Mouse (Mus musculus): ENCODE measurements around the gene Epha8. TPM values are rescaled to one million over a fixed set of nuclear protein-coding genes. Genes with fewer than 3 reads are reported as not detected.

The Epha8 gene
- polyA plus RNA-seq, 1 experiment from 2014 or later, result 0.21 TPM

DNA sequence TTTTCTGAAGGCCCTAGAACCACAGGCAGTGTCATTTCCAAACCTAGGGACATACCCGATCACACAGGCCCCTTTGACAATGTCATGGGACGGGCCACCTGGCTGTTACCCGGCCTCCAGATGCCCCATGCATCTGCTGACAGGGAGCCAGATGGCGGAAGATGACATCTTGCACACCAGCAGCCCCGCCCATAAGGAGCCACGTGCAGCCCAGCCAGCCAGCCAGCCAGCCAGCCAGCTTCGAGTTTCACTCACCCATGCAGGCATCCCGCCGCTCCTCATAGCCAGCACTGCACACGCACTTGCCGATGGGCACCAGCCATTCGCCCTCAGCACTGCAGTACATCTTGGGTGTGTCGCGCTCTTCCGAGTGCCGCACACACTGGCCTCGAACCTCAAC lies 11.2 kb downstream of the Epha8 start:
- ATAC-seq (replicated peaks; ENCODE audit: low FRiP score), result no peak
- Histone ChIP-seq H3K9me3 (replicated peaks) (no peaks in the 10 kb centered on the region), H3K27ac (no peak overlapping the region), H3K9ac (no peak overlapping the region), H3K27me3 (peaks cover 81% of the 10 kb centered on the region), H3K4me1 (peaks cover 24% of the 10 kb centered on the region), H3K36me3 (no peaks in the 10 kb centered on the region), H3K4me3 (replicated peaks) (no peak overlapping the region), H3K4me2 (no peak overlapping the region)
- 55% methylated on average over 17 of the region's 17 CpGs for WGBS

DNA sequence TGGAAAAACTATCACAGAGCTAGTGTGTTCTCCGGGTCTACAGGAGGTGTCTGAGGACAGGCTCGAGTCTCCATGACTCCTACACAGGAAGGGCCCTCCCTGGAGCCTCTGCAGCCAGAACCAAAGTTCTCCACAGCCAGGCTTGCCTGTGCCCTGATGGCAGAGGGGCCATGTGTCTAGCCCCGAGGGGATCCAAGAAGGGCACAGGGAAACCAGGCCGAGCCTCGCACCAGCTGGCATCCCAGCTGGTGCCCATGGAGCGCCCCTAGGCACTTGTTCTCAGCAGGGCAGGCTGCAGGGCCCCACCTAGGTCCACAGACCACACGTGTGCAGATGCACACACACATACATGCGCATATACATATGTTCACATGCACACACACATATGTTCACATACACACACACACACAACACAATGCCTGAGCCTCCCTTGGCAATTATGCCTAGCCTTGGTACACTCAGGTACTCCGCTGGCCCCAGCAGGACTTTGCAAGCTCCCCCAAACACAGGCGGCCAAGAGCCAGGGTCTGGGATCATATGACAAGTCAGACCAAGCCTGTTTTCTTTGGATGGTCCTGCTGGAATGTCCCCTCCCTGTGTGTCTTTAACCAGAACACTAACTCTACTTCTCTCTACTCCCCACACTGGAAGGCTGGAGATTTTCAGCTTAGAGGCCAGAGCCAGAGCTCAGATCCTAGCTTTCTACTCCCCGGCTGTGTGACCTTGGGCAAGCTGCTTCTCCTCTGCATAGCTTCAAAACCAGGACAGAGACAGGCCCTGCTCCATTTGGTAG lies 11.9 kb downstream of the Epha8 start:
- H3K9ac ChIP-seq, result no peak overlapping the region
- H3K27ac ChIP-seq, result no peak overlapping the region
- no peak overlapping the region for H3K4me3 ChIP-seq (replicated peaks)
- H3K9me3 ChIP-seq (replicated peaks), result no peaks in the 10 kb centered on the region
- no peaks in the 10 kb centered on the region for H3K36me3 ChIP-seq
- peaks cover 23% of the 10 kb centered on the region for H3K4me1 ChIP-seq
- no peak overlapping the region for H3K4me2 ChIP-seq
- H3K27me3 ChIP-seq, result peaks cover 79% of the 10 kb centered on the region
- no peak for ATAC-seq (replicated peaks; ENCODE audit: low FRiP score)
- WGBS, result 68% methylated on average over 11 of the region's 11 CpGs

DNA sequence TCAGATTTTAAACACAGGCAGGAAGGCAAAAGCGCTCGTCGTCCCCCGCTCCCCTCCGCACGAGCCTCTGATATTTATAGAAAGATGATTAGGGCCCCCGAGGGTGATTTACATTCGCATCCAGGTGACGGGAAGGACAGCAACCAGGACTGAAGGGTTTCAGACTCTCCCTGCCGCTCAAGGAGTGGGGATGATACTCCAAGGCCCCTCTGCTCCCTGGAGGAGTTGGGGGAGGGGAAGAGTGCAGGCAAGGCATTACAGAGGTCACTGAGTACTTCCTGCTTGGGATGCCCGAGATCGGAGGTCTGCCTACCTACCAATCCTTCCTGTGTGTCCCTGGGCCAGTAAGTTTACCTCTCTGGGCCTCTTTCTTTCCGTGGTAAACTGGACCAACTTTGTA lies 13.4 kb downstream of the Epha8 start:
- H3K9me3 ChIP-seq (replicated peaks), result no peaks in the 10 kb centered on the region
- peaks cover 68% of the 10 kb centered on the region for H3K27me3 ChIP-seq
- no peak overlapping the region for H3K27ac ChIP-seq
- H3K4me1 ChIP-seq, result peaks cover 20% of the 10 kb centered on the region
- no peak overlapping the region for H3K9ac ChIP-seq
- WGBS, result 20% methylated on average over 13 of the region's 13 CpGs
- no peak overlapping the region for H3K4me3 ChIP-seq (replicated peaks)
- H3K36me3 ChIP-seq, result no peaks in the 10 kb centered on the region
- H3K4me2 ChIP-seq, result no peak overlapping the region
- no peak for ATAC-seq (replicated peaks; ENCODE audit: low FRiP score)

DNA sequence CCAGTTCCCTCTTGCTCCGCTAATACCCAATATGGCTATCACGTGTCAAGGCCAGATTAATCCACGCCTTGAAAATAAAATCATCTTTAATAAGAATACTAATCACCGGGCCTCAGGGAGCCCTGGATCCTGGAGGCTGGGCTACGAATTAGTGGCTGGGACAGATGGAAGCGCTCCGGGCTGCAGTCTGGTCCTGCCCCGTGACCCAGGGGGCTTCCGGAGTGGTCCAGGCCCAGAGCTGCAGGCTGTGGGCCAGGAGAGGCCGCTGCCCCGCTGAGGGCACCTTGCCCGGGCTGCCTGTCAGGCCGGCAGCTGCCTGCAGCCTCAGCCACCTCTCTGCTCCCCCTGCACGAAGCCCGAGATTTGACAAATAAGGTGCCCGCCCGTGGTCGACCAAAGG lies 13.9 kb downstream of the Epha8 start:
- Histone ChIP-seq H3K4me1 (peaks cover 20% of the 10 kb centered on the region), H3K27ac (no peak overlapping the region), H3K9ac (no peak overlapping the region), H3K9me3 (replicated peaks) (no peaks in the 10 kb centered on the region), H3K4me3 (replicated peaks) (no peak overlapping the region), H3K27me3 (peaks cover 64% of the 10 kb centered on the region), H3K4me2 (no peak overlapping the region), H3K36me3 (no peaks in the 10 kb centered on the region)
- WGBS, result 23% methylated on average over 18 of the region's 18 CpGs
- no peak for ATAC-seq (replicated peaks; ENCODE audit: low FRiP score)

DNA sequence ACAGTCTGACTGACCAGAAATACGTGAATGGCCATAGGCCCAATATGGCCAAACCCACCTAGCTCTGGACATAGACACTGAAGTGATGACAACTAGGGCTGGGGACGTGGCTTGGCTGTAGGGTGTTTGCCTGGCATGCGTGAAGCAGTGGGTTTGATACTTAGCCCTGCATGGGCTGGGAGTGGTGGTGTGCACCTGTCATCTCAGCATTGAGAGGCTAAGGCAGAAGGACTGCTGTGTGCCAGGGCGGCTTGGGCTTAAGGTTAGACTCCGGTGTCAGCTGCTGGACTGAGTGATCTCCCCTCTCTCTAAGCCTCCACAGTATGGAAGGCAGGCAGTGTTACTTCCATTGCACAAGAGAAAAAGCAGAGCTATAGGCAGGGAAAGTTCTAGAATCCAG lies 18.7 kb downstream of the Epha8 start:
- H3K36me3 ChIP-seq, result no peaks in the 10 kb centered on the region
- ATAC-seq (replicated peaks; ENCODE audit: low FRiP score), result no peak
- H3K4me1 ChIP-seq, result peaks cover 6% of the 10 kb centered on the region
- no peak overlapping the region for H3K27ac ChIP-seq
- peaks cover 32% of the 10 kb centered on the region for H3K27me3 ChIP-seq
- H3K9me3 ChIP-seq (replicated peaks), result no peaks in the 10 kb centered on the region
- H3K4me2 ChIP-seq, result no peak overlapping the region
- H3K9ac ChIP-seq, result no peak overlapping the region
- H3K4me3 ChIP-seq (replicated peaks), result no peak overlapping the region
- WGBS, result 91% methylated on average over 5 of the region's 5 CpGs

DNA sequence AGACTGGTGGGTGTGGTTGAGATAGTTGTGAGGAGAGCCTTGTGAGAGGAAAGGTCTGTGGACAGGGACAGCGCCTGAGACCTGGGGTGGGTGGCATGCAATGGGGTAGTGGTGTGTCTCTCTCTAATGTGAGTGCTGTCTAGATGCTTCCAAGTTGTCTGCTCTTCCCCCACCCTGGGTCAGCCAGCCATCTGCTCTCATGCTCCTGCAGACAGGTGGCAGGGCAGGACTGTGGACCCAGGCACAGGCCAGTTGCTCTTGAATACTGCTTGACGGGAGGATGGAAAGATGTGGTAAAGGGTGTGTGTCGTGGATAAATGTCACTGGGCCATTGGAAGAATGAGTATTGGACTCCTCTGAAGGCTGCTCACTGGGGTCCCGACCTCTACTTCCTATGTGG lies 19.3 kb downstream of the Epha8 start:
- H3K27me3 ChIP-seq, result peaks cover 29% of the 10 kb centered on the region

DNA sequence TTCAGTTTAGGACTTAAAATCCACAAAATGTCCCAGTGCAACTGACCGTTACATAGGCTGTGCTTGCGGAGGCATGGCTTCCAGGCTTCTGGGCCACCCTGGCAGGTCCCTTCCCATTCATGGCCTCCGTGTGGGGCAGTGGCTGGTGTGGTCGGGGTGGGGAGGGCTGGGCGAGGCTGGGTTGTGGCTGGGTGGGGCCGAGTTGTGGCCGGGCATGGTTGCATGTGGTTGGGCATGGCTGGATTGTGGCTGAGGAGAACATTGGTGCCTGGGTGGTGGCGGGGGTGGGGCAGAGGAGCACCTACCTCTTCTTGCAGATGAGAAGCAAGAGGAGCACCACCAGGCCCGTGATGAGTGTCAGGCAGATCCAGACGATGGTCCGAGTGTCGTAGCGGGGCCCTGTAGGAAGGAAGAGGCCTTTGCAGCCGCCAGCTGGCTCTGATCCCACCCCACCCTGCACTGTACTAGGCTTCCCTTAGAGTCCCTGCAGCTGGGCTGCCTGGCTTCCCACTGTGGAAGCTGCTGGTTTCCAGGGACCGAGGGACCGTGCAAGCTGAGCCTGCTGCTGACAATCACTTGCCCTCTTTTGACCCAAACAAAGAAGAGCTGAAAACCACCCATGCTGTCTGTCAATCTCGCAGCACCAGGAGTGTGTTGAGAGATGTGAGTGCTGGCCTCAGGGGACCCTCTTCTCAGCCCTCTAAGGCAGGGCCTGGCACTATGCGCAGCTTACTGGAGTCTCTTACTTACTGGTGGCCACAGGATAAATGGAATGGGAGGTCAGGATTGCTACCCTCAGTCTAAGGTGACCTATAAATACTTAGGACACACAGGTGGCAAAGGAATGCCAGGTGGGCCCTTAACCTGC lies 21.6 kb downstream of the Epha8 start:
- no peak for ATAC-seq (replicated peaks; ENCODE audit: low FRiP score)
- no peak overlapping the region for H3K27ac ChIP-seq
- no peak overlapping the region for H3K4me3 ChIP-seq (replicated peaks)
- H3K9me3 ChIP-seq (replicated peaks), result no peaks in the 10 kb centered on the region
- H3K36me3 ChIP-seq, result no peaks in the 10 kb centered on the region
- H3K4me2 ChIP-seq, result no peak overlapping the region
- H3K9ac ChIP-seq, result no peak overlapping the region
- 61% methylated on average over 18 of the region's 18 CpGs for WGBS
- no peaks in the 10 kb centered on the region for H3K4me1 ChIP-seq
- peaks cover 17% of the 10 kb centered on the region for H3K27me3 ChIP-seq

More for the DNA sequence above, 19.3 kb downstream of the Epha8 start:
- Histone ChIP-seq H3K4me2 (no peak overlapping the region), H3K9ac (no peak overlapping the region), H3K4me3 (replicated peaks) (no peak overlapping the region), H3K9me3 (replicated peaks) (no peaks in the 10 kb centered on the region), H3K36me3 (no peaks in the 10 kb centered on the region), H3K27ac (no peak overlapping the region), H3K4me1 (no peaks in the 10 kb centered on the region)
- WGBS, result 71% methylated on average over 4 of the region's 4 CpGs
- ATAC-seq (replicated peaks; ENCODE audit: low FRiP score), result no peak

DNA sequence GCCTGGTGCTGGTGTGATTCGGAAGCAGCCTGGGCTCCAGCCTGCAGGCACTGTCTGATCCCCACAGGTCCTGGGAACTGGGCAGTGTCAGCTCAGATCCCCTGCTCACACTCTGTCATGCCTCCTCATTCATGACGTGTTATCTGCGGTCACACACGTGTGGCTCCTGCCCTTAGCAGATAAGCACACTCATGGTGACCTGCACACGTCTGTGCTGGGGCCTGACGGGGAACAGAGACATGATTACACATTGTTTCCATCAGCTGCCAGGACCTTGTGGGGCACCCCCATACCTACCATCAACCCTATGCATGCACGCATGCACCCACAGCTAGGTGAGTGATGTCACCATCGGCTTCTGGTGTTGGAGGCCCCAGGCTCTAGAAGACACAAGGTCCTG lies 26.1 kb downstream of the Epha8 start:
- ATAC-seq (replicated peaks; ENCODE audit: low FRiP score), result peak; percentile 46; the same call in 1 of the 2 replicates
- Histone ChIP-seq H3K27ac (no peak overlapping the region), H3K36me3 (no peaks in the 10 kb centered on the region), H3K27me3 (peaks cover 51% of the 10 kb centered on the region), H3K4me3 (replicated peaks) (no peak overlapping the region), H3K4me2 (no peak overlapping the region), H3K4me1 (no peaks in the 10 kb centered on the region), H3K9ac (no peak overlapping the region), H3K9me3 (replicated peaks) (no peaks in the 10 kb centered on the region)
- WGBS, result 81% methylated on average over 8 of the region's 8 CpGs

DNA sequence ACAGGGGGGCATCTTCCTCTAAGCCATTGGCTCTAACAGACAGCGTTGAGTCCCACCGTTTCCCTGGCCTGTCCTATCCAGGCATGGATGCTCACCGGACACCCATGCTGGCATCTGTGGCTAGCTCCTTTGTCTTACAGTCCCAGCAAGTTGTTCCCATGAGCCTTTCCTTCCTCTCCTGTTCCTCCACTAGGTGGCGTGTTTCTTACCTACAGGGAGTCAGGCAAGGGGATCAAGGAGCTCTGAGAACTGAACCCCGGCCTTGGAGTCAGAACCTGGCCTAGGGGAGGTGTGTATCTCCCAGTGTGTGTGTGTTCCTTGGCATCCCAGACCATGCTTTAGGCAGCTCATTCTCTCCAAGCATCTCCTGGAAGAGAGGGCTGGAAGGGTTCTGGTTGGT lies 27.7 kb downstream of the Epha8 start:
- H3K36me3 ChIP-seq, result no peaks in the 10 kb centered on the region
- no peaks in the 10 kb centered on the region for H3K9me3 ChIP-seq (replicated peaks)
- H3K9ac ChIP-seq, result no peak overlapping the region
- no peak overlapping the region for H3K27ac ChIP-seq
- WGBS, result 10% methylated on average over 5 of the region's 5 CpGs
- no peak overlapping the region for H3K4me3 ChIP-seq (replicated peaks)
- H3K27me3 ChIP-seq, result peaks cover 58% of the 10 kb centered on the region
- no peaks in the 10 kb centered on the region for H3K4me1 ChIP-seq
- no peak overlapping the region for H3K4me2 ChIP-seq
- no peak for ATAC-seq (replicated peaks; ENCODE audit: low FRiP score)

DNA sequence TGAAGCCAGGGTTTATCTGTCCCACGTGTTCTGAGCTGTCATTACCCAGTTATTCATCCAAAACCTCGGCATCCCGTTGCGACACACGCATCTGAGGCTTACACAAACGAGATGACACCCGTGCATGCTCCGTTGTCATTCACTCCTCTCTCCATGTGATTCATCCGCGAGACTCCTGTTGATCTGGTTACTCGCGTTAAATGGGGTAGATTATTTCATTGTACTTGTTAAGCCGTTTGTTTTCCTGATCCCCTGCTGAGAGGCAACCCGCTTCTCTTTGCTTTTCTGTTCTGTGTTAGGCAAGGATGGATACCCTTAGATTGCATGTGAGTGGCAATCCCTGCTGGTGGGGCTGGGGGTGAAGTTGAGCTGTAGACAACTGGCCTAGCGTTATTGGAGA lies 30.8 kb downstream of the Epha8 start:
- H3K4me3 ChIP-seq (replicated peaks), result no peak overlapping the region
- no peak overlapping the region for H3K9ac ChIP-seq
- H3K36me3 ChIP-seq, result no peaks in the 10 kb centered on the region
- H3K27me3 ChIP-seq, result peaks cover 56% of the 10 kb centered on the region
- no peak for ATAC-seq (replicated peaks; ENCODE audit: low FRiP score)
- no peak overlapping the region for H3K27ac ChIP-seq
- WGBS, result 20% methylated on average over 15 of the region's 15 CpGs
- H3K4me2 ChIP-seq, result no peak overlapping the region
- H3K4me1 ChIP-seq, result no peaks in the 10 kb centered on the region
- H3K9me3 ChIP-seq (replicated peaks), result no peaks in the 10 kb centered on the region

DNA sequence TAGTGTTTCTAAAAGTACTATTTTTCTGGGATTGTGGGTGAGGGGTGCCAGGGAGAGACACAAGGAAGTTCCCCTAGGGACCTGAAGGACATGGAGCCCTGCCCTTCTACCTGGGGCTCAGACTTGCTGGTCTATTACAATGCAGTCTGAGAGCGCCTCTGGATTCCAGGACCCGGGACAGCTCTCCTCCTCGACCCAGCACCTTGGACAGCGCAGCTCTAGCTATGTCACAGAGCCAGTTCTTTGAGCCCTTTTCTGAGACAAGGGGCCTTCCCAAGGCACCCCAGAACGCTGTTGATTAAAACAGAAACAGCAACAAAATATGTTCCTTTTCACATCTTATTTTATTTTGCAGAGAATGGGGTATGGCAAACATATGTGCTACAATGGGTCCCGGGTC lies 32.1 kb downstream of the Epha8 start:
- H3K9ac ChIP-seq, result no peak overlapping the region
- no peaks in the 10 kb centered on the region for H3K9me3 ChIP-seq (replicated peaks)
- no peaks in the 10 kb centered on the region for H3K36me3 ChIP-seq
- no peak overlapping the region for H3K27ac ChIP-seq
- H3K27me3 ChIP-seq, result peaks cover 54% of the 10 kb centered on the region
- H3K4me1 ChIP-seq, result no peaks in the 10 kb centered on the region
- 5% methylated on average over 6 of the region's 6 CpGs for WGBS
- H3K4me2 ChIP-seq, result no peak overlapping the region
- no peak for ATAC-seq (replicated peaks; ENCODE audit: low FRiP score)
- H3K4me3 ChIP-seq (replicated peaks), result no peak overlapping the region

DNA sequence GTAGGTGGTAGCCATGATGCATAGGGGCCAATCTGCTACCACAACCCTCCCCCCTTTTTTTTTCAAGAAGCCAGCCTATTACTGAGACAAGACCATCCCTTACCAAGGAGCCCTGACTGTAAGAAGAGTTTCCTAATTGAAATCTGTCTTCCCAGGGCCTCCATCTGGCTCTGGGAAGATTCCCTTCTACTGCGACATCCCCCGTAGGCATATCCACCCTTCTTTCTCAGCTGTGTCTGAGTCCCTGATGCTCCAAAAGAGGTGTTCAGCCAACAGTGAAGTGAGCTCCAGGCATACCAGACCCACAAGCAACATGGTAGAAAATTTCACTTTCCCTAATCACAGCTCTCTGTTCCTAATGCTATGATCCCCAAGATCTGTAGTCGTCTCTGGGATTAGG lies 37.1 kb downstream of the Epha8 start:
- peaks cover 30% of the 10 kb centered on the region for H3K27me3 ChIP-seq
- no peak overlapping the region for H3K4me3 ChIP-seq (replicated peaks)
- H3K9me3 ChIP-seq (replicated peaks), result no peaks in the 10 kb centered on the region
- H3K4me1 ChIP-seq, result peaks cover 18% of the 10 kb centered on the region
- WGBS, result 83% methylated on average over 3 of the region's 3 CpGs
- ATAC-seq (replicated peaks; ENCODE audit: low FRiP score), result no peak
- no peak overlapping the region for H3K4me2 ChIP-seq
- H3K27ac ChIP-seq, result no peak overlapping the region
- H3K9ac ChIP-seq, result no peak overlapping the region
- no peaks in the 10 kb centered on the region for H3K36me3 ChIP-seq

Measured in kidney, embryonic 15.5 days (tissue).